Mouse (Mus musculus) urinary bladder, postnatal 10 days (tissue): Measurements from ENCODE around the gene Olfr1288.

Source experiments
- DNase-seq: peaks from one replicate; pipeline ENCODE4 v3.0.0; 2022; ENCODE audit warnings: low spot score

The Olfr1288 gene

GRCm38 (mm10) chr2:111473801-111474200, at the start of gene Olfr1288:
Gene Olfr1288 (plus strand): TSS chr2:111474101.
- DNase-seq, result no peak

- no peak for DNase-seq
These were observed 25.1 kb upstream of the Olfr1288 start, which contains the start of gene Olfr1287 for GRCm38 (mm10) chr2:111448842-111449241. Gene Olfr1287 (plus strand): TSS chr2:111449142.

GRCm38 (mm10) chr2:111480519-111480918, 6.6 kb downstream of the Olfr1288 start, which contains the start of gene Olfr1289:
Gene Olfr1289 (plus strand): TSS chr2:111480819.
- DNase-seq, result no peak

GRCm38 (mm10) chr2:111493729-111494128, 19.8 kb downstream of the Olfr1288 start, which contains the start of gene Olfr1290:
Gene Olfr1290 (minus strand): TSS chr2:111493829.
- DNase-seq, result no peak

GRCm38 (mm10) chr2:111496880-111497279, 23.0 kb downstream of the Olfr1288 start, which contains the start of gene Olfr1291-ps1:
Gene Olfr1291-ps1 (plus strand): TSS chr2:111497180.
- DNase-seq, result no peak

- DNase-seq, result no peak
These were observed 43.5 kb downstream of the Olfr1288 start for GRCm38 (mm10) chr2:111517451-111517850.

- DNase-seq, result no peak
These were observed 51.0 kb downstream of the Olfr1288 start, which contains the start of gene Olfr1293-ps for GRCm38 (mm10) chr2:111524903-111525302. Gene Olfr1293-ps (plus strand): TSS chr2:111525203.
